Mouse (Mus musculus): ENCODE measurements at regions not wholly inside any gene's neighbourhood (a gene's known extent, or its start where the extent isn't known, plus 50 kb on each side); places are given as distances from the start of the nearest gene placed in this dataset.
A peak's percentile ranks its signal among the peaks of the same experiment; 100 is the strongest.

DNA sequence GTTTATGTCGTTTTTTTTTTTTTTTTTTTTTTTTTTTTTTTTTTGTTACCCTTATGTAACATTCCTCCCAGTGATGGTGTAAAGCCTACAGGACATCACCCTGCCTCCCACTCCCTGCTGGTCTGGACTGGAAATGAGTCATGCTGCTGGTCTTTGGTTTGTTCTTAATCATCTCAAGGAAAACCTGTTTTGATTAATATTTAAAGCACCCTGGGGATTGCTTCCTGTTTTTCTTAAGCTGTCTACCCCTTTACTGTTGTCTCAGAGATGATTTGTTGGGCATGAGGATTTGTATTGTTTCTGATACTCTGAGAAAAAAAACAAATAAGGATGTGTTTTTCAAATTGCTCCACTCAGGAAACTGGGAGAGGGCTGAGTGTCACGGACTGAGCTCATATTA is 139.4 kb upstream of the Adgrl4 start:
- Histone ChIP-seq H3K36me3 (ENCODE audit: control insufficient read depth, insufficient read depth, low read length) (no peaks in the 10 kb centered on the region), H3K4me3 (ENCODE audit: low read depth, low read length) (no peak overlapping the region), H3K9me3 (ENCODE audit: control insufficient read depth, low read length) (no peaks in the 10 kb centered on the region), H3K27ac (ENCODE audit: low read depth, low read length) (no peak overlapping the region), H3K27me3 (ENCODE audit: control insufficient read depth, insufficient read depth, low read length) (no peaks in the 10 kb centered on the region), H3K9ac (ENCODE audit: low read length) (no peak overlapping the region), H3K4me1 (ENCODE audit: control insufficient read depth, insufficient read depth, low read length) (peaks cover 3% of the 10 kb centered on the region; the same call in 1 of the 2 replicates), H3K4me2 (no peak overlapping the region)
- DNase-seq (ENCODE audit: low spot score, missing footprints), result no peak
- 72% methylated on average over 2 of the region's 2 CpGs for WGBS
- no peak for ATAC-seq (ENCODE audit: low FRiP score)

- Histone ChIP-seq H3K36me3 (ENCODE audit: control insufficient read depth, insufficient read depth, low read length) (no peaks in the 10 kb centered on the region), H3K27ac (ENCODE audit: low read depth, low read length) (no peak overlapping the region), H3K9me3 (ENCODE audit: control insufficient read depth, low read length) (no peaks in the 10 kb centered on the region), H3K27me3 (ENCODE audit: control insufficient read depth, insufficient read depth, low read length) (no peaks in the 10 kb centered on the region), H3K9ac (ENCODE audit: low read length) (no peak overlapping the region), H3K4me1 (ENCODE audit: control insufficient read depth, insufficient read depth, low read length) (no peaks in the 10 kb centered on the region), H3K4me2 (no peak overlapping the region), H3K4me3 (ENCODE audit: low read depth, low read length) (no peak overlapping the region)
- 91% methylated on average over 4 of the region's 4 CpGs for WGBS
- DNase-seq (ENCODE audit: low spot score, missing footprints) (no peak), ATAC-seq (ENCODE audit: low FRiP score) (no peak)
Observed at GRCm38 (mm10) chr3:151305402-151305801, 132.3 kb upstream of the Adgrl4 start.

- Histone ChIP-seq H3K9me3 (ENCODE audit: control insufficient read depth, low read length) (no peaks in the 10 kb centered on the region), H3K9ac (ENCODE audit: low read length) (no peak overlapping the region), H3K27me3 (ENCODE audit: control insufficient read depth, insufficient read depth, low read length) (no peaks in the 10 kb centered on the region), H3K36me3 (ENCODE audit: control insufficient read depth, insufficient read depth, low read length) (no peaks in the 10 kb centered on the region), H3K4me2 (no peak overlapping the region), H3K4me3 (ENCODE audit: low read depth, low read length) (no peak overlapping the region), H3K27ac (ENCODE audit: low read depth, low read length) (no peak overlapping the region), H3K4me1 (ENCODE audit: control insufficient read depth, insufficient read depth, low read length) (no peaks in the 10 kb centered on the region)
- ATAC-seq (ENCODE audit: low FRiP score) (no peak), DNase-seq (ENCODE audit: low spot score, missing footprints) (no peak)
- WGBS, result 61% methylated on average over 4 of the region's 4 CpGs
Observed at GRCm38 (mm10) chr3:151307975-151308374, 129.7 kb upstream of the Adgrl4 start.

DNA sequence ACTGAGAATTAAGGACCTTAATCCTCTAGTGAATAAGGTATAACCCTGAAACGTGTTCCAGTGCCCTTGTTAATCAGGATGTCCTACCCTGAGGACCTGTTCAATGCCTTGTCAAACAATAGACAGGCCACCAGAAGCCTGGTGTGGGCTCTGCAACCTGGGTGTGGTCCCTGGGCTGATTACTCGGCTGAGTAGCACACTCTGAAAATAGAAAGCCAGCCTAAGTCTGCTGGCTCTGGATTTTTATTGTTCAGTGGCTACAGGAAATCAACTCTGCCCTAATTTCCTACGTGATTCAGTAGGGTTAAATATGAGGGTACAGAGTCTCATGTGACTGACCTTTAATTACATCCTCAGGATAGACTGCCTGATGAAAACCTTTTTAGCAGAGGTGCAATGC is 113.9 kb upstream of the Adgrl4 start:
- Histone ChIP-seq H3K4me3 (ENCODE audit: low read depth, low read length) (no peak overlapping the region), H3K27me3 (ENCODE audit: control insufficient read depth, insufficient read depth, low read length) (no peaks in the 10 kb centered on the region), H3K4me2 (no peak overlapping the region), H3K36me3 (ENCODE audit: control insufficient read depth, insufficient read depth, low read length) (no peaks in the 10 kb centered on the region), H3K4me1 (ENCODE audit: control insufficient read depth, insufficient read depth, low read length) (no peaks in the 10 kb centered on the region), H3K27ac (ENCODE audit: low read depth, low read length) (no peak overlapping the region), H3K9me3 (ENCODE audit: control insufficient read depth, low read length) (no peaks in the 10 kb centered on the region), H3K9ac (ENCODE audit: low read length) (no peak overlapping the region)
- ATAC-seq (ENCODE audit: low FRiP score) (no peak), DNase-seq (ENCODE audit: low spot score, missing footprints) (no peak)
- WGBS, result 29% methylated on average over 3 of the region's 3 CpGs

DNA sequence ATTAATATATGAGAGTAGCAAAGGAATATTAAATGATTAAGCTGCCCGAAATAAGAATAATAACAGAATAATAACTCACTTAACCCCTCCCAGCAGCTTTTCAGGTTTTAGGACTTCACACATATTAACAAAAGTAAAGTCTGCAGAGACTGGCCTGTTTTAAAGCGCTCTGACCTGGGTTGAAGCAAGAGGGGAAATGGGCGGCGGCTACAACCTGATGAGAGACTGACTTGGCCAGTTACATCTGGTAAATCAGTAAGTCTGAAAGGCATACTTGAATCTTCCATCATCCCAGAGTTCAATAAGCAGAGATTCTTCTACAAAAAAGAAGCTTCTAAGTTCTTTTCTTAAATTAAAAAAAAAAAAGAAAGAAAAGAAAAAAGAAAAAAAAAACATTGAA is 107.9 kb upstream of the Adgrl4 start:
- Histone ChIP-seq H3K27ac (ENCODE audit: low read depth, low read length) (no peak overlapping the region), H3K9ac (ENCODE audit: low read length) (no peak overlapping the region), H3K4me3 (ENCODE audit: low read depth, low read length) (no peak overlapping the region), H3K9me3 (ENCODE audit: control insufficient read depth, low read length) (no peaks in the 10 kb centered on the region), H3K36me3 (ENCODE audit: control insufficient read depth, insufficient read depth, low read length) (no peaks in the 10 kb centered on the region), H3K27me3 (ENCODE audit: control insufficient read depth, insufficient read depth, low read length) (no peaks in the 10 kb centered on the region), H3K4me1 (ENCODE audit: control insufficient read depth, insufficient read depth, low read length) (no peaks in the 10 kb centered on the region), H3K4me2 (no peak overlapping the region)
- ATAC-seq (ENCODE audit: low FRiP score), result no peak
- no peak for DNase-seq (ENCODE audit: low spot score, missing footprints)
- 93% methylated on average over 4 of the region's 4 CpGs for WGBS

- whole genome bisulfite sequencing, result 79% methylated on average over 2 of the region's 2 CpGs
- no peak overlapping the region for H3K4me3 ChIP-seq (ENCODE audit: low read depth, low read length)
- H3K27me3 ChIP-seq (ENCODE audit: control insufficient read depth, insufficient read depth, low read length), result no peaks in the 10 kb centered on the region
- H3K9ac ChIP-seq (ENCODE audit: low read length), result no peak overlapping the region
- no peak overlapping the region for H3K4me2 ChIP-seq
- no peak for ATAC-seq (ENCODE audit: low FRiP score)
- no peak for DNase-seq (ENCODE audit: low spot score, missing footprints)
- no peaks in the 10 kb centered on the region for H3K4me1 ChIP-seq (ENCODE audit: control insufficient read depth, insufficient read depth, low read length)
- no peaks in the 10 kb centered on the region for H3K9me3 ChIP-seq (ENCODE audit: control insufficient read depth, low read length)
- no peaks in the 10 kb centered on the region for H3K36me3 ChIP-seq (ENCODE audit: control insufficient read depth, insufficient read depth, low read length)
- H3K27ac ChIP-seq (ENCODE audit: low read depth, low read length), result no peak overlapping the region
Observed at GRCm38 (mm10) chr3:151331906-151332305, 105.8 kb upstream of the Adgrl4 start.

GRCm38 (mm10) chr3:151332317-151332687 is 105.4 kb upstream of the Adgrl4 start:
- H3K36me3 ChIP-seq (ENCODE audit: control insufficient read depth, insufficient read depth, low read length), result no peaks in the 10 kb centered on the region
- H3K9ac ChIP-seq (ENCODE audit: low read length), result no peak overlapping the region
- H3K27ac ChIP-seq (ENCODE audit: low read depth, low read length), result no peak overlapping the region
- H3K4me1 ChIP-seq (ENCODE audit: control insufficient read depth, insufficient read depth, low read length), result no peaks in the 10 kb centered on the region
- H3K4me3 ChIP-seq (ENCODE audit: low read depth, low read length), result no peak overlapping the region
- WGBS, result 73% methylated on average over 1 of the region's 1 CpGs
- H3K9me3 ChIP-seq (ENCODE audit: control insufficient read depth, low read length), result no peaks in the 10 kb centered on the region
- H3K4me2 ChIP-seq, result no peak overlapping the region
- ATAC-seq (ENCODE audit: low FRiP score) (no peak), DNase-seq (ENCODE audit: low spot score, missing footprints) (no peak)
- H3K27me3 ChIP-seq (ENCODE audit: control insufficient read depth, insufficient read depth, low read length), result no peaks in the 10 kb centered on the region

GRCm38 (mm10) chr3:151332688-151333452 is 104.8 kb upstream of the Adgrl4 start:
- Histone ChIP-seq H3K36me3 (ENCODE audit: control insufficient read depth, insufficient read depth, low read length) (no peaks in the 10 kb centered on the region), H3K27me3 (ENCODE audit: control insufficient read depth, insufficient read depth, low read length) (no peaks in the 10 kb centered on the region), H3K27ac (ENCODE audit: low read depth, low read length) (no peak overlapping the region), H3K4me2 (no peak overlapping the region), H3K4me1 (ENCODE audit: control insufficient read depth, insufficient read depth, low read length) (no peaks in the 10 kb centered on the region), H3K9ac (ENCODE audit: low read length) (no peak overlapping the region), H3K4me3 (ENCODE audit: low read depth, low read length) (no peak overlapping the region), H3K9me3 (ENCODE audit: control insufficient read depth, low read length) (no peaks in the 10 kb centered on the region)
- WGBS, result 72% methylated on average over 9 of the region's 9 CpGs
- ATAC-seq (ENCODE audit: low FRiP score) (no peak), DNase-seq (ENCODE audit: low spot score, missing footprints) (no peak)

- 23% methylated on average over 6 of the region's 6 CpGs for WGBS
- H3K4me3 ChIP-seq (ENCODE audit: low read depth, low read length), result no peak overlapping the region
- H3K27me3 ChIP-seq (ENCODE audit: control insufficient read depth, insufficient read depth, low read length), result no peaks in the 10 kb centered on the region
- DNase-seq (ENCODE audit: low spot score, missing footprints) (no peak), ATAC-seq (ENCODE audit: low FRiP score) (peak; percentile 83)
- no peak overlapping the region for H3K4me2 ChIP-seq
- no peaks in the 10 kb centered on the region for H3K36me3 ChIP-seq (ENCODE audit: control insufficient read depth, insufficient read depth, low read length)
- no peak overlapping the region for H3K9ac ChIP-seq (ENCODE audit: low read length)
- no peaks in the 10 kb centered on the region for H3K4me1 ChIP-seq (ENCODE audit: control insufficient read depth, insufficient read depth, low read length)
- no peaks in the 10 kb centered on the region for H3K9me3 ChIP-seq (ENCODE audit: control insufficient read depth, low read length)
- no peak overlapping the region for H3K27ac ChIP-seq (ENCODE audit: low read depth, low read length)
Observed at GRCm38 (mm10) chr3:151333867-151334341, 103.8 kb upstream of the Adgrl4 start.

Data from midbrain, embryonic 11.5 days (tissue).